Mouse (Mus musculus) neural tube, embryonic 13.5 days (tissue): Measurements from ENCODE around the gene Zfp69. TPM values are rescaled to one million over a fixed set of nuclear protein-coding genes. Genes with fewer than 3 reads are reported as not detected.

Experiments used
- ATAC-seq: fragments of 200-750 bp; cut with Nextera tagmentation; 2 replicates; pipeline ENCODE4 v1.8.0; 2017; ENCODE audit warnings: low read depth, mild to moderate bottlenecking, moderate TSS enrichment, moderate library complexity
- H3K27ac ChIP-seq: fragments of 300-500 bp; sonication (generic); replicated peaks from 2 replicates; pipeline ENCODE4 v1.5.1; 2015; ENCODE audit warnings: moderate library complexity, mild to moderate bottlenecking, inconsistent platforms
- H3K27me3 ChIP-seq: fragments of 300-500 bp; sonication (generic); 2 replicates; pipeline ENCODE4 v1.6.1; 2015; ENCODE audit warnings: mild to moderate bottlenecking, inconsistent platforms
- H3K36me3 ChIP-seq: fragments of 300-500 bp; sonication (generic); 2 replicates; pipeline ENCODE4 v1.6.1; 2015; ENCODE audit warnings: mild to moderate bottlenecking, inconsistent platforms
- H3K4me1 ChIP-seq: fragments of 300-500 bp; sonication (generic); replicated peaks from 2 replicates; pipeline ENCODE4 v1.6.1; 2015; ENCODE audit warnings: inconsistent platforms
- H3K4me2 ChIP-seq: fragments of 300-500 bp; sonication (generic); 2 replicates; pipeline ENCODE4 v1.6.1; 2015; ENCODE audit warnings: inconsistent platforms, mild to moderate bottlenecking, moderate library complexity
- H3K4me3 ChIP-seq: fragments of 300-500 bp; sonication (generic); 2 replicates; pipeline ENCODE4 v1.5.1; 2015; ENCODE audit warnings: mild to moderate bottlenecking, inconsistent platforms
- H3K9ac ChIP-seq: fragments of 300-500 bp; sonication (generic); 2 replicates; pipeline ENCODE4 v1.6.1; 2015; ENCODE audit warnings: moderate library complexity, mild to moderate bottlenecking, inconsistent platforms
- H3K9me3 ChIP-seq: fragments of 300-500 bp; sonication (generic); 2 replicates; pipeline ENCODE4 v1.6.1; 2016; ENCODE audit warnings: inconsistent platforms
- WGBS: fragments of 180-500 bp; shearing (Covaris S2); methylation state at CpG from one replicate; pipeline ENCODE4 v1.1.7; 2015; 5-methylcytosine and 5-hydroxymethylcytosine counted together
- microRNA-seq: library from miRNA; unstranded; fragments of <30 nt; microRNA quantifications from one replicate; pipeline ENCODE4, GENCODE M21; 2016
- polyA plus RNA-seq: library from polyadenylated mRNA; unstranded; fragments of >200 nt; fragmentation: Nextera tagmentation; extraction: Ambion mirVana; gene quantifications from 2 replicates; pipeline ENCODE4 v1.2.1, GENCODE M21; 2015

Zfp69 gene
- polyA plus RNA-seq, 1 experiment from 2014 or later = 7.9 TPM

DNA sequence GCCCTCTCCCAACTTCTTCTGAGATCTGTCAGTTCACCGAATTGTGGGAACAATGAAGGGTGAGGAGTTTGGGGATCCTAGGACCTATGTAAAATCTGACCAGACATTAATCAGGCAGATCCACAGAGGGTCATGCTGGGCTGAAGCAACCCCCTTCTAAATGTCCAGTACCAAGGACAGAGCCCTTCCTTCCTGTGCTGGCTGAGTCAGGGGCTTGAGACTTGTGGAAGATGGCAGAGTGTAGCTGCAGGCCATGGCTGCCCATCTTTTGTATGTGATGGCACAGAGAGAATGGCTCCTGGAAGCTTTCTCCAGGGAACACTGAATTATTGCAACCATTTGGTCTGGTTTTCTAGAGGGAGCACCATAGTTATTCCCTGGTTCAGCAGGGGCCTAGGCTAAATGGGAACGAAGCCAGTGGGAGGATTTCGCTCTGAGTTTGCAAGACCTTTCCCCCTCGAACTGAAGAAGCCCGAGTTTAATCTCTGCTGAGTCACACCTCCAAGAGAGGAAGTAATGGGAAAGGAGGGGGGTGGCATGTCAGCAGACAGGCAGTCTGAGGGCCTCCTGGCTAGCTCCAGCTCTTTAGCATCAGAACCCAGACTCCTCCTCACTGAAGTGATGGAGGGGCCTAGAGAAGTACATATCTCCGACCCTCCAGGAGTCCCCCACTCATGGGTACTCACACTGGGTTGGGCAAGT is 70.6 kb downstream of the Zfp69 start:
- no peak overlapping the region for H3K4me2 ChIP-seq
- no peak for ATAC-seq
- H3K9ac ChIP-seq = no peak overlapping the region
- no peak overlapping the region for H3K27ac ChIP-seq
- no peaks in the 10 kb centered on the region for H3K27me3 ChIP-seq
- no peaks in the 10 kb centered on the region for H3K9me3 ChIP-seq
- H3K4me1 ChIP-seq = peaks cover 54% of the 10 kb centered on the region
- no peak overlapping the region for H3K4me3 ChIP-seq
- H3K36me3 ChIP-seq = no peaks in the 10 kb centered on the region
- 58% methylated on average over 6 of the region's 6 CpGs for WGBS

Small RNAs within 50 kb of the gene (microRNA-seq; reads per million reads assigned to microRNA genes)
- gene Mir7015 = not detected

Other genes with a start within 250 kb of the Zfp69 start
- gene Kcnq4, start 203.1 kb downstream of the Zfp69 start, polyA plus RNA-seq = 5.0 and 5.8 TPM in 2 replicates
- 86.6 and 90.8 TPM in 2 replicates for gene Nfyc, start 120.1 kb downstream of the Zfp69 start, polyA plus RNA-seq
- 16.1 and 18.8 TPM in 2 replicates for gene Rims3, start 96.9 kb downstream of the Zfp69 start, polyA plus RNA-seq
- 36.1 and 38.8 TPM in 2 replicates for gene Exo5, start 26.7 kb downstream of the Zfp69 start, polyA plus RNA-seq
- 42.0 and 42.4 TPM in 2 replicates for gene Smap2, start 65.5 kb upstream of the Zfp69 start, polyA plus RNA-seq
- 17.7 and 24.4 TPM in 2 replicates for gene Col9a2, start 87.7 kb upstream of the Zfp69 start, polyA plus RNA-seq
- 28.3 and 31.0 TPM in 2 replicates for gene Zmpste24, start 146.5 kb upstream of the Zfp69 start, polyA plus RNA-seq
- not detected in 2 replicates for gene Tmco2, start 157.5 kb upstream of the Zfp69 start, polyA plus RNA-seq